Mouse (Mus musculus): ENCODE measurements around the gene Snx4. TPM values are rescaled to one million over a fixed set of nuclear protein-coding genes. Genes with fewer than 3 reads are reported as not detected.

The Snx4 gene
- total RNA-seq, 2 experiments from 2014 or later: 32.0 to 34.0 TPM

DNA sequence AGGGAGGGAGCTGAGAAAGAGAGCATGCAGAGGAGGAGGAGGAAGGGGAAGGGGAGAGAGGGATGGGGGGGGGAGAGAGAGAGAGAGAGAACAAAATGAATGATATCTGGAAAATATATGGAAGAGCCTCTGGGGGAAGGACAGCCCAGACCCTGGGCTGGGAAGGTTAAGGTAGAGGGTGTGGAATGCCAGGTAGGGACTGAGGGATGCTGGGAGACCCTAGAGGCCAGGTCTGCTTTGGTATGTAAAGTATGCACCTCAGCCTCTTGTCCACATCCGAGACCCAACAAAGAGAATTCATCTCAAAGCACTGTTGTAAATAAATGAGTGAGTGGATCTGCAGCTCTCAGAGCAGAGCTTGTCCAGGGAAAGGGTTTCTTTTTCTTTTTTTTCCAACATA lies 91.1 kb downstream of the Snx4 start:
- no peak for DNase-seq (ENCODE audit: low spot score in 2 of 2)

DNA sequence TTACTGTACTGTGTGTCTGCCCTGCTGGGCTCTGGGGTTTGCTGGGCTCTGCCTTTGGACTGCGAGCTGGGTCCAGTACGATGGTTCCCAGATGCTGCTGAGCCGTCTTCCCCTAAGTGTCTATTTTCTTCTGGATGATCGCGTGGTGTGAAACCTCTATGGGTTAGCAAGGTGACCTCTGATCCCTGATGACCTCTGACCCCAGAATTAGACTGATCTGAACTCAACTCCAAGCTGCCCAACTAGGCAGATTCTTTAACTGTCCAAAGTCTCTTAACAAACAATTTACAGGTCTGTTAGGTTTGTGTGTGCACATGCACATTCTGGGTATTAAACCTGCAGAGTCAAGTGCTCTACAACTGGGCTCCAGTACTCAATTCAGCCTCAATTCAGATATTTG lies 91.9 kb downstream of the Snx4 start:
- DNase-seq (ENCODE audit: low spot score in 2 of 2): no peak

DNA sequence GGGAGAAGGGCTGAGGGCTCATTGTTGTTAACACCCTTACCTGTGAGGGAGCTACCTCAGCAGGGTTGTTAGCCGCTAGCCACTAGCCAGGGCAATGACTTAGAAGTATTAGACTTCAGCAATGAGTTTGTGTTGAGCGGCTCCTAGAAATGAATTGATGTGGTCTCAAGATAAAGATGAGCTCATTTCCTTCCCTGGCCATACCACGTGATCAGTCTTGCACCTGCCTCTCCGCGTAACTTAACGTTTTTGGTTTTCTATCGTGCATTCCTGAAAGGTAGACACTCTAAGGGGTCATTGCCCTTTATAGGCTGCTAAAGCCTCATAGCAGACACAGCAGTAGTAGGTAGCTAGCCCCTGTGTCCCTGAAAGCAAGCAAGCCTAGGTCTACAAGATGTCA lies 92.4 kb downstream of the Snx4 start:
- no peak for DNase-seq (ENCODE audit: low spot score in 2 of 2)

DNA sequence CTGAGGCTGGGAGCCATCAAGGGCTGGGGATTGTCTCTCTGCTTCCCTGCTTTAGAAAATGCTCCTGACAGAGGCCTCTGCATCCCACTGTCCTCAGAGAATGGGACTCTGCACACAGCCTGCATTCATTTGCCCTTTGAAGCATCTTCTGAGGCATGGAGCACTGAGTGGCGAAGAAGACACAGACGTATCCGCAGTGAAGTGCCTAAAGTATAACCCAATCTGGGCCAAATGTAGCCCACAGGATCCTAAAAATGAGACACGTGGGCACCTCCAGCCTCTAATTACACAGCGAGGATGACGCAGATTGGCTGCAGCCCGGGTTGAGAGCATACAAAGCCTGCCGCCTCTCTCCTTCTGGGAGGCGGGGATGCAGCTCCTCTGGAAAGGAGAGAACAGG lies 93.1 kb downstream of the Snx4 start:
- peak; percentile 78 to 81 for DNase-seq (ENCODE audit: low spot score in 2 of 2)

DNA sequence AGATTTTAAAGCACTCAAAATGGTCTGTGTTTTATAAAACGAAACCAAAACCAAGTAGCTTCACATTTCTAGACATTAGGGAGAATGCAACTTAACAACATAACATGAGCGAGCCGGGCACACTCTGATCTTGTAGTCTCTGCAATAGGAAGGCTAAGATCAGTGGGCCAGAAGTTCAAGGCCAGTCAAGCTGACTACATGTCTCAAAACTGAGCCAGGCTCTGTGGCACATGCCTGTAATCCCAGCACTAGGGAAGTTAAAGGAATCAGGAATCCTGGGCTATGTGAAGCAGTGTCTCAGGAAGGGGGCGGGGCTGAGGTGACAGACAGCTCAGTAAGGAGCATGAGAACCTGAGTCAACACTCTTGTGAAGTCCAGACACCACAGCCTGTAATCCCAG lies 93.6 kb downstream of the Snx4 start:
- DNase-seq (ENCODE audit: low spot score in 2 of 2): peak; percentile 21 to 41

DNA sequence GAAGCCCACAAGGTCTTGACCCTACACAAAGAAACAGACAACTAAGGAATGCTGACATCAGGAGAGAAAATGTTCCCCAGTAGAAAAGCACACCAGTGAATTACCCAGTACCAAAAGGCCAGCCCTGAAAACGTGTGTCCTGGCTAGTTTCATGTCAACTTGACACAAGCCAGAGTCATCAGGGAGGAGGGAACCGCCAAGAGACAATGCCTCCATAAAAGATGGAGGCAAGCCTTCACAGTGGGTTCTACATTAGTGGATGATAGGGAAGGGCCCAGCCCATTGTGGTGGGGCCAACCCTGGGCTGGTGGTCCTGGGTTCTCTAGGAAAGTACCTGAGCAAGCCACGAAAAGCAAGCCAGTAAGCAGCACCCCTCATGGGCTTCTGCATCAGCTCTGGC lies 95.1 kb downstream of the Snx4 start:
- DNase-seq (ENCODE audit: low spot score in 2 of 2): no peak

DNA sequence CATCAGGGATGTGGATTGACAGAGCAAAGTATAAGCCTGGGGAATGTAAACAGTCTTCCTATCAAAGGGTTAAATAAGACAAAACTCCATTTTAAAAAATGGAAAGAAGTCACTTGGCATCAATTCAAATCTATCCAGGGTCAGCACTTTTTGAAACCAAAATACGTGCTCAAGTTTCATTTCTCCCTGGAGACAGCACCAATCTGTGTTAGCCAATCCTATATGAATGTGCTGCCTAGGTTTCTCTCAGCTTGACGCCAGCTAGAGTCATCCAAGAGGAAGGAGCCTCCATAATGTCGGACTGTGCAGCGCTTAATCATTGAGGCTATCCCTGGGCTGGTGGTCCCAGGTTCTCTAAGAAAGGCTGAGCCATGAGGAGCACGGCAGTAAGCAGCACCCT lies 95.9 kb downstream of the Snx4 start:
- DNase-seq (ENCODE audit: low spot score in 2 of 2): no peak

Other genes starting within 250 kb of the Snx4 start
- gene Iqcg, start 195.2 kb upstream of the Snx4 start, total RNA-seq (2021): 1 to 10 TPM; 4.7 to 4.8 TPM
- gene Rpl35a, start 195.0 kb upstream of the Snx4 start, total RNA-seq (2021): 100 to 1,000 TPM; 333 to 346 TPM
- gene Lmln, start 188.9 kb upstream of the Snx4 start, total RNA-seq (2021): 10 to 100 TPM in 1 of 2 experiments, 1 to 10 TPM in 1; 8.8 to 10.4 TPM
- gene Osbpl11, start 66.4 kb upstream of the Snx4 start, total RNA-seq (2021): 10 to 100 TPM; 17.5 to 18.0 TPM
- 100 to 1,000 TPM; 181 to 182 TPM for gene Zfp148, start 129.4 kb downstream of the Snx4 start, total RNA-seq (2021)